Mouse (Mus musculus): Measurements from ENCODE around the gene Eri2. TPM values are rescaled to one million over a fixed set of nuclear protein-coding genes. Genes with fewer than 3 reads are reported as not detected.
"Not testable (repeated sequence)": the region's sequence is repeated elsewhere in the genome, so short reads cannot be mapped to it uniquely, and the experiment has no call there.

Gene Eri2
- polyA plus RNA-seq, 1 experiment from 2014 or later: 13.3 TPM

DNA sequence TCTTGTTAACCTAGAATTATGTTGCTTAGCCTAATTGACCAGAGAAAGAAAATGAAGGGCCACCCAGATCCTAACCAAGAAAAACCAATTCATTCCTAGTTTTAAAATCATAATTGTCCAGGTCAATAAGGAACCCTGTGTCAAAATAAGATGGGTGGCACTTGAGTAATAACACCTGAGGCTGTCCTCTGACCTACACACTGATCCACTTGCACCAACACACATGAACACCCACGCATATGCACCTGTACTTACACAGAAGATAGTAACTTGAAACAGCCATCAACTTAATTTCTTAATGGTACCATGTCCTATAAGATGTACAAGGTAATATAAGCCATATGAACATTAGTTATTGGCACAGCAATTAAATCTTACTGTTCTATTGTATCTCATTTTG is 40.2 kb downstream of the Eri2 start:
- no peak for ATAC-seq (replicated peaks; ENCODE audit: extremely low read depth, insufficient read depth, low FRiP score)
- Histone ChIP-seq H3K4me3 (ENCODE audit: low read length) (no peak overlapping the region), H3K9me3 (replicated peaks; ENCODE audit: control insufficient read depth, low read length) (no peaks in the 10 kb centered on the region), H3K4me1 (ENCODE audit: control insufficient read depth, insufficient read depth, low read length) (no peaks in the 10 kb centered on the region), H3K27ac (ENCODE audit: low read length) (no peak overlapping the region), H3K27me3 (ENCODE audit: control insufficient read depth, insufficient read depth, low read length) (no peaks in the 10 kb centered on the region), H3K36me3 (ENCODE audit: control insufficient read depth, insufficient read depth) (no peaks in the 10 kb centered on the region), H3K9ac (ENCODE audit: low read length) (no peak overlapping the region), H3K4me2 (ENCODE audit: low read depth, low read length) (no peak overlapping the region)
- 86% methylated on average over 1 of the region's 1 CpGs for WGBS

DNA sequence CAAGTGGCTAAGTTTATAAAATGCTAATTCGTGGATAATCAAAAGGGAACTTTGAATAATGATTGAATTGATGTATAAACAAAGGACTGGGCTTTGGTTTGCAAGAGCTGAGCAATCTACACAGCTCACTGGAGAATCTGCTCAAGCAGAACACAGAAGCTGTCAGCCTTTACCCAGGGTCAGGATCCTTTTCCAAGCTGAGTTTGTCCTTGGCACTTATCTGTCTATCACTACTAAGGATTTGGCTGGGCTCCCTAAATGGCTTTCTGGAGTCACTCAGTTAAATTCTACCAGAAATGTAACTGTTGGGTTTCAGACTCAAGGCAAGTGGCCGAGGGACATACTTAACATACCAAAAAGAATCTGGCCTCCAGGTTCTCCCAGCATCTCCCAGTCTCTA is 43.9 kb downstream of the Eri2 start:
- no peak overlapping the region for H3K9ac ChIP-seq (ENCODE audit: low read length)
- no peaks in the 10 kb centered on the region for H3K36me3 ChIP-seq (ENCODE audit: control insufficient read depth, insufficient read depth)
- H3K27ac ChIP-seq (ENCODE audit: low read length): no peak overlapping the region
- no peak overlapping the region for H3K4me3 ChIP-seq (ENCODE audit: low read length)
- WGBS: 31% methylated on average over 2 of the region's 2 CpGs
- H3K9me3 ChIP-seq (replicated peaks; ENCODE audit: control insufficient read depth, low read length): no peaks in the 10 kb centered on the region
- ATAC-seq (replicated peaks; ENCODE audit: extremely low read depth, insufficient read depth, low FRiP score): no peak
- no peaks in the 10 kb centered on the region for H3K4me1 ChIP-seq (ENCODE audit: control insufficient read depth, insufficient read depth, low read length)
- H3K4me2 ChIP-seq (ENCODE audit: low read depth, low read length): no peak overlapping the region
- no peaks in the 10 kb centered on the region for H3K27me3 ChIP-seq (ENCODE audit: control insufficient read depth, insufficient read depth, low read length)

DNA sequence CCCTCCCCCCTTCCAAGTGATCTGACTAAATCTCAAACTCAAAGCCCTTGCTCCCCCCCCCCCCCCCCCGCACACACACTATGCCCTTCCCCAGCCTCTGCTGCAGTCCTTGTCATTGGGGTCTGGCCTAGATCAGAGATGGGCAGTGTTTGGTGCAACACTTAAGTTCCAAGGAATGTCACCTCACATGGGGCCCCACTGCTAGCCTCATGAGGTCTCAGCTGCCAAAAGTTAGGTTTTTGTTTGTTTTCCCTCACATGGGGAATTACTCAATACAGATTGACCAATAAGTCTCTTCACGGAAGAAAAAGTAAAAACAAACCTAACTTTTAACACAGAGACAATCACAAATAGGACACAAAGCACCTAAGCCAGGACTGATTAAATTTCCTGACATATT is 45.1 kb downstream of the Eri2 start:
- WGBS: 92% methylated on average over 2 of the region's 2 CpGs
- Histone ChIP-seq H3K27ac (ENCODE audit: low read length) (no peak overlapping the region), H3K4me2 (ENCODE audit: low read depth, low read length) (no peak overlapping the region), H3K4me1 (ENCODE audit: control insufficient read depth, insufficient read depth, low read length) (peaks cover 4% of the 10 kb centered on the region), H3K9ac (ENCODE audit: low read length) (no peak overlapping the region), H3K27me3 (ENCODE audit: control insufficient read depth, insufficient read depth, low read length) (peaks cover 3% of the 10 kb centered on the region; the same call in 1 of the 2 replicates), H3K36me3 (ENCODE audit: control insufficient read depth, insufficient read depth) (no peaks in the 10 kb centered on the region), H3K4me3 (ENCODE audit: low read length) (no peak overlapping the region), H3K9me3 (replicated peaks; ENCODE audit: control insufficient read depth, low read length) (no peaks in the 10 kb centered on the region)
- ATAC-seq (replicated peaks; ENCODE audit: extremely low read depth, insufficient read depth, low FRiP score): no peak

DNA sequence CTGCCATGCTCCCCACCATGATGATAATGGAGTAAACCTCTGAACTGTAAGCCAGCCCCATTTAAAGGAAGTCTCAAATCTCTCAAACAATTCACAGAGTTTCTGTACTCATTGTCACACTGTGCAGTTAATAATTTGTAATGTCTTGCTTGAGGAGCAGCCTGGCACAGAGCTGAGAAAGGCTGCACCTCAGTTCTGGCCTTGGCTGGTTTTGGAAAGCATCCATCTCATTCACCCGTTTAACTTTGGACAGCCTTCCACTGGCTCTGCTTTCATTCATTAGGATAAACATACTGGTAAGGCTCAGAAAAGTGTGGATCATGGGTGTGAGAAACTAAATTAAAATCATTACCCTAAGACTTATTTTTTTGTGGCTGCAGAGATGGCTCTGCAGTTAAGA is 48.0 kb downstream of the Eri2 start:
- Histone ChIP-seq H3K36me3 (ENCODE audit: control insufficient read depth, insufficient read depth) (no peaks in the 10 kb centered on the region), H3K9ac (ENCODE audit: low read length) (no peak overlapping the region), H3K4me2 (ENCODE audit: low read depth, low read length) (no peak overlapping the region), H3K4me3 (ENCODE audit: low read length) (no peak overlapping the region), H3K9me3 (replicated peaks; ENCODE audit: control insufficient read depth, low read length) (no peaks in the 10 kb centered on the region), H3K27me3 (ENCODE audit: control insufficient read depth, insufficient read depth, low read length) (peaks cover 3% of the 10 kb centered on the region; the same call in 1 of the 2 replicates), H3K27ac (ENCODE audit: low read length) (no peak overlapping the region), H3K4me1 (ENCODE audit: control insufficient read depth, insufficient read depth, low read length) (peaks cover 4% of the 10 kb centered on the region)
- no peak for ATAC-seq (replicated peaks; ENCODE audit: extremely low read depth, insufficient read depth, low FRiP score)
- WGBS: 76% methylated on average over 1 of the region's 1 CpGs

DNA sequence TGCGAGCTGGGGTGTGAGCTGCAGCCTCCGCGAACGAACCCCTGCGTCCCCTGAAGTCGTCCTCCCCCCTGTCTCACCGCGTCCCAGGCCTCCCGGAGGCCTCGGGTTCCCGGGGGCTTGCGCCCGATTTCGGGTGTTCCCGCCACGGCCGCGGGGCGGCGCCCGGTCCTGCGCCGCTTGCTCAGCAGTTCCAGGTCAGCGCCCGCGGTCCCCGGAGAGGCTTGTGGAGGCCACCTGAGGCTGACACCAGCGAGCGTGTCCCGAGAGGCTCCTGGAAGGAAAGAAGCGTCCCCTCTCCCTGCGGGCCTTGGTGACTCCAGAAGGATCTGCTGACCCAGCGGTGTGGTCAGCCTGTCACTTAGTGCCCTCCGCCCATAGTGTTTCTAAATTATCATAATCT is 49.5 kb downstream of the Eri2 start:
- ATAC-seq (replicated peaks; ENCODE audit: extremely low read depth, insufficient read depth, low FRiP score): no peak
- 6% methylated on average over 34 of the region's 34 CpGs for WGBS
- Histone ChIP-seq H3K4me3 (ENCODE audit: low read length) (peak overlapping the region; percentile 22), H3K36me3 (ENCODE audit: control insufficient read depth, insufficient read depth) (no peaks in the 10 kb centered on the region), H3K27me3 (ENCODE audit: control insufficient read depth, insufficient read depth, low read length) (peaks cover 3% of the 10 kb centered on the region; the same call in 1 of the 2 replicates), H3K27ac (ENCODE audit: low read length) (no peak overlapping the region), H3K4me1 (ENCODE audit: control insufficient read depth, insufficient read depth, low read length) (peaks cover 4% of the 10 kb centered on the region), H3K4me2 (ENCODE audit: low read depth, low read length) (peak overlapping the region; percentile 50), H3K9me3 (replicated peaks; ENCODE audit: control insufficient read depth, low read length) (no peaks in the 10 kb centered on the region), H3K9ac (ENCODE audit: low read length) (0 out of 2 replicates have a peak overlapping the region, but pooled peaks have one; percentile 27)

DNA sequence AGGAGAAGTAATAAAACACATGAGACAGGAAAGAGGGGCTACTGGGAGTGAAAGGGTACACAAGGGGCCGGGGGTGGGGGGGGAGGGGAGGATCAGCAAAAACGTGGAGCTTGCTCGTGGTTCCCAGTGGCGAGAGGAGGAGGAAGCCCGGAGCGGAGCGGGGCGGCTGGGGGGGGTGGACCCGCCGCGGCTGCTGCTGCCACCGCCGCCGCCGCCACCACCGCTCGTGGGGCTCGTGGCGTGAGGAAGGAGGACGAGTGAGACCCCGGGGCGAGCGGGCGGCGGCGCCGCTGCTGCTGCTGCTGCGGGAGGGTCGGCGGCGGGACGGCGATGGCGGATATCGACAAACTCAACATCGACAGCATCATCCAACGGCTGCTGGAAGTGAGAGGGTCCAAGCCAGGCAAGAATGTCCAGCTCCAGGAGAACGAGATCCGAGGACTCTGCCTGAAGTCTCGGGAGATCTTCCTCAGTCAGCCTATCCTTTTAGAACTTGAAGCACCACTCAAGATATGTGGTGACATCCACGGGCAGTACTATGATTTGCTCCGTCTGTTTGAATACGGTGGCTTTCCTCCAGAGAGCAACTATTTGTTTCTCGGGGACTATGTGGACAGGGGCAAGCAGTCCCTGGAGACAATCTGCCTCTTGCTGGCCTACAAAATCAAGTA is 53.9 kb downstream of the Eri2 start:
- H3K9me3 ChIP-seq (replicated peaks; ENCODE audit: control insufficient read depth, low read length); ATAC-seq (replicated peaks; ENCODE audit: extremely low read depth, insufficient read depth, low FRiP score); H3K27ac ChIP-seq (ENCODE audit: low read length); H3K36me3 ChIP-seq (ENCODE audit: control insufficient read depth, insufficient read depth); H3K27me3 ChIP-seq (ENCODE audit: control insufficient read depth, insufficient read depth, low read length); H3K4me1 ChIP-seq (ENCODE audit: control insufficient read depth, insufficient read depth, low read length); H3K9ac ChIP-seq (ENCODE audit: low read length): not testable (repeated sequence)
- peak overlapping the region; percentile 62 for H3K4me2 ChIP-seq (ENCODE audit: low read depth, low read length)
- under 1% methylated on average over 19 of the region's 44 CpGs for WGBS
- peak overlapping the region; percentile 42 for H3K4me3 ChIP-seq (ENCODE audit: low read length)

DNA sequence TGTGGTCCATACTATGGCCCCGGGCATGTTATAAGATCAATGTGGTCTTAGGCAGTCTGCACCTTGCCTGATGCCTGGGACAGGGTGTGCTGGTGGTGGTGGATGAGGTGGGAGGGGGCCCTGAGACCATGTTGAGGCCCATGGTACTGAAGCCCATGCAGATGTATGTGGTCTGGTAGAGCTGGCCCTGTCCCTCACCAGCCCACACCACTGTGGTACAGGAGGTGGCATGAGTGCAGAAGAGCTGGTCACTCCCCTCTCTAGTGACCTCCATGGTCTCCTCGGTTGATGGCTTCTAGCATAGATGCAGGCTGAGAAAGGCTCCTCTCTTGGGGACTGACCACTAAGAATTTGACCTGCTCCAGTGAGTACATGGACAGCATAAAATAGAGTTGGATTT is 55.0 kb downstream of the Eri2 start:
- no peak overlapping the region for H3K4me3 ChIP-seq (ENCODE audit: low read length)
- H3K9ac ChIP-seq (ENCODE audit: low read length): no peak overlapping the region
- H3K4me1 ChIP-seq (ENCODE audit: control insufficient read depth, insufficient read depth, low read length): no peaks in the 10 kb centered on the region
- no peaks in the 10 kb centered on the region; the same call in 1 of the 2 replicates for H3K9me3 ChIP-seq (replicated peaks; ENCODE audit: control insufficient read depth, low read length)
- no peak overlapping the region for H3K4me2 ChIP-seq (ENCODE audit: low read depth, low read length)
- no peak overlapping the region for H3K27ac ChIP-seq (ENCODE audit: low read length)
- no peaks in the 10 kb centered on the region for H3K36me3 ChIP-seq (ENCODE audit: control insufficient read depth, insufficient read depth)
- 69% methylated on average over 2 of the region's 2 CpGs for WGBS
- no peak for ATAC-seq (replicated peaks; ENCODE audit: extremely low read depth, insufficient read depth, low FRiP score)
- peaks cover under 1% of the 10 kb centered on the region; the same call in 1 of the 2 replicates for H3K27me3 ChIP-seq (ENCODE audit: control insufficient read depth, insufficient read depth, low read length)

DNA sequence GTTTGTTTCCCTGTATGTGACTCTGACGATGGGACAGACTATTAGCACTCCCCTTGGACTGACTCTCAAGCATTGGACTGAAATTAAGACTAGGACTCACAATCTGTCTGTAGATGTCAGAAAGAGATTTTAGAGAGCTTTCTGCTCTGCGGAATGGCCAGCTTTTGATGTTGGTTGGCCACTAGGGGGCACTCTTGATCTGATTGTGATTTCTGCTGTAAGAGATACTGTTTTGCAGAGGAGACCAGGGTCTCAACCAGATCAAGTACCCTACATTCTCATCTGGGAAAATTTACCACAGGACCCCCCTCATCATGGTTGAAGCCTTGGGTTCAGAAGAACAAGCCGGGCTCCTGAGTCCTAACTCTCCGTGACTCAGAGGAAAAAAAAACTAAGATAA is 62.6 kb downstream of the Eri2 start:
- not testable (repeated sequence) for H3K4me3 ChIP-seq (ENCODE audit: low read length); H3K4me1 ChIP-seq (ENCODE audit: control insufficient read depth, insufficient read depth, low read length); H3K36me3 ChIP-seq (ENCODE audit: control insufficient read depth, insufficient read depth); H3K4me2 ChIP-seq (ENCODE audit: low read depth, low read length); ATAC-seq (replicated peaks; ENCODE audit: extremely low read depth, insufficient read depth, low FRiP score); H3K9me3 ChIP-seq (replicated peaks; ENCODE audit: control insufficient read depth, low read length); H3K27ac ChIP-seq (ENCODE audit: low read length); H3K9ac ChIP-seq (ENCODE audit: low read length); H3K27me3 ChIP-seq (ENCODE audit: control insufficient read depth, insufficient read depth, low read length)
- WGBS: 82% methylated on average over 4 of the region's 4 CpGs

DNA sequence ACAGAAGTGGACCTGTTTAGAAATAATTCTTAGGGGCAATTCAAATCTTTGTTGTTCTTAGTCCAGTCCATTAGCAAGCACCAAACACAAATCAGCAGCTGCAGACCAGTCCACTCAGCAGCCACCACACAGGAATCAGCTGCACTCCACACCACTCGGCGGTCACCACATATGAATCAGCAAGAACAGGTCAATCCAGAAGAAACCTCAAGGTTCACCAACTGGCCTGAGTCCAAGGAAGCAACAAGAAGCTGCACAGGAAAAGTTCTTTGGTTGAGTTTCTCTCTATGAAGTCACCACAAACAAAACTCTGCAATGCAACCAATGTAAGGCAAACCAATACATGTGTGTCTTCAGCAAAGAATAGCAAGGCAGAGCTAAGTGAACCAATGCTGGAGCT is 66.2 kb downstream of the Eri2 start:
- 89% methylated on average over 2 of the region's 2 CpGs for WGBS
- Histone ChIP-seq H3K27ac (ENCODE audit: low read length) (no peak overlapping the region), H3K9me3 (replicated peaks; ENCODE audit: control insufficient read depth, low read length) (peaks cover 2% of the 10 kb centered on the region; the same call in 1 of the 2 replicates), H3K4me3 (ENCODE audit: low read length) (no peak overlapping the region), H3K9ac (ENCODE audit: low read length) (no peak overlapping the region), H3K4me1 (ENCODE audit: control insufficient read depth, insufficient read depth, low read length) (no peaks in the 10 kb centered on the region), H3K4me2 (ENCODE audit: low read depth, low read length) (no peak overlapping the region), H3K36me3 (ENCODE audit: control insufficient read depth, insufficient read depth) (no peaks in the 10 kb centered on the region), H3K27me3 (ENCODE audit: control insufficient read depth, insufficient read depth, low read length) (no peaks in the 10 kb centered on the region)
- no peak for ATAC-seq (replicated peaks; ENCODE audit: extremely low read depth, insufficient read depth, low FRiP score)
